ENCODE assay signal across 28 mouse cellular contexts in genomic region chr3:105928195-105928569, GRCm38 (mm10). TPM values are rescaled to one million over a fixed set of nuclear protein-coding genes. Genes with fewer than 3 reads are reported as not detected.
"Had no signal": no experiment of that assay in that cellular context is flagged by ENCODE, and none has a peak within 500 bp of the region (broad histone marks: within the 10 kb centered on the region; RNA-seq: fewer than 3 reads in every experiment).

No protein-coding gene starts in this region.

- DNase-seq: kidney, postnatal 14 days; kidney, postnatal 4 days; layer of hippocampus, adult 9-11 months; liver, embryonic 13.5 days; lung, adult 2 months; lung, postnatal 14 days; lung, postnatal 4 days; midbrain, embryonic 14.5 days; retina, postnatal 1 day; right cerebral cortex, postnatal 25 days; thymus, adult 2 months; thymus, postnatal 14 days; thymus, postnatal 4 days had no signal

- H3K27me3 ChIP-seq: liver, embryonic 13.5 days had no signal

- H3K4me3 ChIP-seq: liver, embryonic 13.5 days had no signal

- H3K36me3 ChIP-seq: liver, embryonic 13.5 days had no signal

- ATAC-seq: intestine, embryonic 16.5 days had no signal

- H3K27ac ChIP-seq: liver, embryonic 13.5 days; stomach, postnatal 0 days had no signal

RNA-seq across cellular contexts. Expression of gene Tmigd3, which starts 57.5 kb away (rescaled TPM):
- total RNA-seq: layer of hippocampus, postnatal 25 days; left cerebral cortex, adult 18-20 months; left cerebral cortex, postnatal 36 days; liver, adult 2 months; megakaryocyte-erythroid progenitor cell, adult 5-6 weeks; midbrain, postnatal 0 days had no signal
- polyA plus RNA-seq: kidney, embryonic 16.5 days; liver, embryonic 16.5 days; lung, embryonic 16.5 days; midbrain, embryonic 11.5 days; midbrain, embryonic 14.5 days; midbrain, postnatal 0 days; neural tube, embryonic 11.5 days; neural tube, embryonic 14.5 days; stomach, embryonic 14.5 days had no signal
